26 mouse cellular contexts compared by ENCODE assay signal in genomic region chr5:4009540-4009939, GRCm38 (mm10).
DNase-seq lines count a peak whose midpoint lies in the region; ATAC-seq and TF ChIP-seq lines count a peak whose summit lies in the region.
"Had no signal": no experiment of that assay in that cellular context is flagged by ENCODE, and none has a peak within 500 bp of the region (broad histone marks: within the 10 kb centered on the region; RNA-seq: fewer than 3 reads in every experiment).

No protein-coding gene starts in this region.

- peaks cover 65% of the 10 kb centered on the region for H3K36me3 ChIP-seq in forebrain, embryonic 15.5 days
- no peaks in the 10 kb centered on the region; the same call in 1 of the 2 replicates for H3K36me3 ChIP-seq in forebrain, embryonic 11.5 days (ENCODE audit: control insufficient read depth, insufficient read depth, low read length)
- H3K36me3 ChIP-seq in forebrain, postnatal 0 days (ENCODE audit: insufficient read depth): peaks cover 55% of the 10 kb centered on the region

- peak; percentile 55; the same call in 1 of the 2 replicates for ATAC-seq in forebrain, embryonic 15.5 days (replicated peaks)
- no peak for ATAC-seq in forebrain, embryonic 11.5 days (replicated peaks; ENCODE audit: low FRiP score)
- ATAC-seq in forebrain, postnatal 0 days: peak; percentile 91
- ATAC-seq: CD4-positive, CD25-positive, alpha-beta regulatory T cell, adult 4 months; hindbrain, embryonic 16.5 days; intestine, embryonic 15.5 days had no signal

- no peaks in the 10 kb centered on the region for H3K27me3 ChIP-seq in forebrain, embryonic 15.5 days
- H3K27me3 ChIP-seq in forebrain, embryonic 11.5 days (ENCODE audit: control insufficient read depth, insufficient read depth, low read length): no peaks in the 10 kb centered on the region
- H3K27me3 ChIP-seq in forebrain, postnatal 0 days (ENCODE audit: insufficient read depth, low read length): no peaks in the 10 kb centered on the region
- H3K27me3 ChIP-seq: embryonic facial prominence, embryonic 12.5 days; embryonic facial prominence, embryonic 15.5 days; heart, embryonic 12.5 days; heart, embryonic 15.5 days; hindbrain, embryonic 13.5 days; intestine, embryonic 15.5 days had no signal

- DNase-seq in forebrain, embryonic 11.5 days (ENCODE audit: low spot score): no peak
- peak; percentile 21 for DNase-seq in brain, adult 2 months (ENCODE audit: low read depth, low spot score)
- peak; percentile 42 for DNase-seq in brain, embryonic 14.5 days (ENCODE audit: low read depth)
- peak; percentile 71 for DNase-seq in forebrain, postnatal 0 days
- DNase-seq in lung, postnatal 14 days: no peak
- DNase-seq: adrenal gland, adult 2 months; adrenal gland, postnatal 14 days; cerebellum, adult 11 months; cerebellum, adult 2 months; cerebellum, adult 9-11 months; cerebellum, postnatal 25 days; gastrocnemius, postnatal 10 days; heart, adult 11 months; heart, postnatal 10 days; heart, postnatal 36 days; kidney, adult 11 months had no signal

- H3K9ac ChIP-seq in forebrain, embryonic 15.5 days (replicated peaks): no peak overlapping the region
- no peak overlapping the region for H3K9ac ChIP-seq in forebrain, embryonic 11.5 days (ENCODE audit: low read length)
- H3K9ac ChIP-seq in forebrain, postnatal 0 days: no peak overlapping the region
- H3K9ac ChIP-seq: embryonic facial prominence, embryonic 12.5 days; embryonic facial prominence, embryonic 15.5 days; heart, embryonic 12.5 days; heart, embryonic 15.5 days; hindbrain, embryonic 13.5 days; intestine, embryonic 15.5 days had no signal

- TF ChIP-seq CTCF in brain, embryonic 14.5 days (IDR thresholded peaks at IDR 0.05; ENCODE audit: borderline replicate concordance, extremely low read depth, insufficient read depth, insufficient read length): no peak
- TF ChIP-seq CTCF in forebrain, postnatal 0 days (IDR thresholded peaks at IDR 0.05; ENCODE audit: low read depth): no peak

- no peaks in the 10 kb centered on the region for H3K4me1 ChIP-seq in forebrain, embryonic 15.5 days
- H3K4me1 ChIP-seq in forebrain, embryonic 11.5 days (replicated peaks; ENCODE audit: control insufficient read depth, insufficient read depth, low read length): no peaks in the 10 kb centered on the region
- H3K4me1 ChIP-seq in forebrain, postnatal 0 days (ENCODE audit: insufficient read depth): no peaks in the 10 kb centered on the region
- H3K4me1 ChIP-seq: embryonic facial prominence, embryonic 12.5 days; embryonic facial prominence, embryonic 15.5 days; heart, embryonic 12.5 days; heart, embryonic 15.5 days; hindbrain, embryonic 10.5 days; hindbrain, embryonic 13.5 days; intestine, embryonic 15.5 days had no signal

- no peaks in the 10 kb centered on the region for H3K9me3 ChIP-seq in forebrain, embryonic 15.5 days
- H3K9me3 ChIP-seq in forebrain, embryonic 11.5 days (ENCODE audit: control insufficient read depth, low read length): no peaks in the 10 kb centered on the region
- no peaks in the 10 kb centered on the region for H3K9me3 ChIP-seq in forebrain, postnatal 0 days (ENCODE audit: low read length)
- H3K9me3 ChIP-seq: embryonic facial prominence, embryonic 12.5 days; embryonic facial prominence, embryonic 15.5 days; heart, embryonic 12.5 days; heart, embryonic 15.5 days; hindbrain, embryonic 10.5 days; hindbrain, embryonic 13.5 days; intestine, embryonic 15.5 days had no signal

- H3K4me3 ChIP-seq in forebrain, embryonic 15.5 days: no peak overlapping the region
- no peak overlapping the region for H3K4me3 ChIP-seq in forebrain, embryonic 11.5 days (ENCODE audit: low read depth, low read length)
- no peak overlapping the region for H3K4me3 ChIP-seq in forebrain, postnatal 0 days (ENCODE audit: low read depth, low read length)
- H3K4me3 ChIP-seq: embryonic facial prominence, embryonic 12.5 days; embryonic facial prominence, embryonic 15.5 days; heart, embryonic 12.5 days; heart, embryonic 15.5 days; hindbrain, embryonic 10.5 days; hindbrain, embryonic 13.5 days; intestine, embryonic 15.5 days had no signal

- no peak for TF ChIP-seq POLR2A in brain, embryonic 14.5 days (IDR thresholded peaks at IDR 0.05; ENCODE audit: borderline replicate concordance, extremely low read depth, insufficient read depth, insufficient read length, poor library complexity, severe bottlenecking)

- no peak overlapping the region for H3K4me2 ChIP-seq in forebrain, embryonic 15.5 days (replicated peaks)
- no peak overlapping the region for H3K4me2 ChIP-seq in forebrain, embryonic 11.5 days (ENCODE audit: low read depth, low read length, severe bottlenecking)
- H3K4me2 ChIP-seq in forebrain, postnatal 0 days (ENCODE audit: low read depth): no peak overlapping the region
- H3K4me2 ChIP-seq: embryonic facial prominence, embryonic 12.5 days; embryonic facial prominence, embryonic 15.5 days; heart, embryonic 12.5 days; heart, embryonic 15.5 days; hindbrain, embryonic 13.5 days; intestine, embryonic 15.5 days had no signal

- peak overlapping the region; percentile 23; the same call in 1 of the 2 replicates for H3K27ac ChIP-seq in forebrain, embryonic 15.5 days (replicated peaks)
- H3K27ac ChIP-seq in forebrain, embryonic 11.5 days (ENCODE audit: low read depth, low read length): no peak overlapping the region
- H3K27ac ChIP-seq in forebrain, postnatal 0 days (ENCODE audit: low read depth, low read length): no peak overlapping the region
- H3K27ac ChIP-seq: embryonic facial prominence, embryonic 12.5 days; embryonic facial prominence, embryonic 15.5 days; heart, embryonic 15.5 days; hindbrain, embryonic 10.5 days; hindbrain, embryonic 13.5 days; intestine, embryonic 15.5 days had no signal

- WGBS in forebrain, embryonic 15.5 days: 69% methylated on average over 6 of the region's 6 CpGs
- WGBS in forebrain, embryonic 11.5 days: 88% methylated on average over 6 of the region's 6 CpGs
- 63% methylated on average over 6 of the region's 6 CpGs for WGBS in forebrain, postnatal 0 days

Comparison
In these comparisons a context has a peak if more than half of its experiments do, and no peak if none do; other contexts are left out.
1. DNase-seq: peak in brain, adult 2 months (single experiment), brain, embryonic 14.5 days (single experiment) and forebrain, postnatal 0 days (single experiment); none in forebrain, embryonic 11.5 days (single experiment) and lung, postnatal 14 days (single experiment).